Mouse (Mus musculus) intestine, postnatal 0 days (tissue): ENCODE measurements at regions not wholly inside any gene's neighbourhood (a gene's known extent, or its start where the extent isn't known, plus 50 kb on each side); places are given as distances from the start of the nearest gene placed in this dataset.
A peak's percentile ranks its signal among the peaks of the same experiment; 100 is the strongest.

Source experiments
- ATAC-seq: fragments of 200-750 bp; cut with Nextera tagmentation; 2 replicates; pipeline ENCODE4 v1.8.0; 2017; ENCODE audit warnings: mild to moderate bottlenecking, moderate TSS enrichment, moderate library complexity
- H3K27ac ChIP-seq: fragments of 300-500 bp; sonication (generic); 2 replicates; pipeline ENCODE4 v1.5.1; 2014; ENCODE audit warnings: mild to moderate bottlenecking, low read depth, low read length, moderate library complexity
- H3K27me3 ChIP-seq: fragments of 300-500 bp; sonication (generic); replicated peaks from 2 replicates; pipeline ENCODE4 v1.6.1; 2014; ENCODE audit warnings: low read length, mixed read lengths; ENCODE audit not compliant: control insufficient read depth, insufficient read depth
- H3K36me3 ChIP-seq: fragments of 300-500 bp; sonication (generic); 2 replicates; pipeline ENCODE4 v1.6.1; 2014; ENCODE audit warnings: mild to moderate bottlenecking, moderate library complexity; ENCODE audit not compliant: control insufficient read depth, insufficient read depth
- H3K4me1 ChIP-seq: fragments of 300-500 bp; sonication (generic); replicated peaks from 2 replicates; pipeline ENCODE4 v1.6.1; 2014; ENCODE audit warnings: antibody characterized with exemption, low read length, mixed read lengths; ENCODE audit not compliant: control insufficient read depth, insufficient read depth
- H3K4me2 ChIP-seq: fragments of 300-500 bp; sonication (generic); replicated peaks from 2 replicates; pipeline ENCODE4 v1.6.1; 2014; ENCODE audit warnings: low read depth, mild to moderate bottlenecking, moderate library complexity
- H3K4me3 ChIP-seq: fragments of 300-500 bp; sonication (generic); 2 replicates; pipeline ENCODE4 v1.5.1; 2014; ENCODE audit warnings: low read depth, low read length
- H3K9ac ChIP-seq: fragments of 300-500 bp; sonication (generic); 2 replicates; pipeline ENCODE4 v1.6.1; 2014; ENCODE audit warnings: mild to moderate bottlenecking, low read depth, low read length
- H3K9me3 ChIP-seq: fragments of 300-500 bp; sonication (generic); 2 replicates; pipeline ENCODE4 v1.6.1; 2016; ENCODE audit warnings: mixed run types; ENCODE audit not compliant: control insufficient read depth
- CTCF ChIP-seq: sonication (generic); IDR thresholded peaks from 2 replicates; pipeline ENCODE4 v1.5.1; 2016; ENCODE audit warnings: low read depth, mild to moderate bottlenecking, control low read depth, antibody characterized with exemption, moderate library complexity
- WGBS: fragments of 180-500 bp; shearing (Covaris S2); extraction: QIAGEN DNeasy Blood & Tissue Kit; methylation state at CpG from one replicate; pipeline ENCODE4 v1.1.7; 2014; 5-methylcytosine and 5-hydroxymethylcytosine counted together

DNA sequence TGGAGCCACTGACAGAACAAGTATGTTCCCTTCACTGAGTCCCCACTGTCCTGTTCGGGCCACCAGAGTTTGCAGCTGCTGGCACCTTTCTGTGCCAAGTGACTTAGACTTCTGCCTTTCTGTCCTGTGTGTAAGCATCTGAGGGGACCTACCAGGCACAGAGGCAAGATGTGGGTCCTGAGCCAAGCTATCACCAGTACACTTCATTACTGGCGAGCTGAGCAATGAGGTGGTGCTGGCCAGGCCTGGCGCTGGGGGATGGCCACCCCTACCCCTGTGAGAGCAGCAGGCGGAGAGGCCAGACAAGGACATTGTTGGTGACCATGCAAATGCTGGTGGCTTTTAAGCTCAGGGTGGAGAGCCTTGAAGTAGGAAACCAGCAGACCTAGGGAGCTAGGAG lies 87.6 kb upstream of the Mrps6 start:
- WGBS = 87% methylated on average over 4 of the region's 4 CpGs
- H3K9me3 ChIP-seq = no peaks in the 10 kb centered on the region
- no peak overlapping the region for H3K4me3 ChIP-seq
- no peak overlapping the region for H3K4me2 ChIP-seq
- ATAC-seq = no peak
- TF ChIP-seq CTCF = no peak
- H3K4me1 ChIP-seq = 0 out of 2 replicates have a peak, but pooled peaks cover 3% of the 10 kb centered on the region
- no peak overlapping the region for H3K9ac ChIP-seq
- no peak overlapping the region for H3K27ac ChIP-seq
- no peaks in the 10 kb centered on the region for H3K27me3 ChIP-seq
- no peaks in the 10 kb centered on the region for H3K36me3 ChIP-seq

DNA sequence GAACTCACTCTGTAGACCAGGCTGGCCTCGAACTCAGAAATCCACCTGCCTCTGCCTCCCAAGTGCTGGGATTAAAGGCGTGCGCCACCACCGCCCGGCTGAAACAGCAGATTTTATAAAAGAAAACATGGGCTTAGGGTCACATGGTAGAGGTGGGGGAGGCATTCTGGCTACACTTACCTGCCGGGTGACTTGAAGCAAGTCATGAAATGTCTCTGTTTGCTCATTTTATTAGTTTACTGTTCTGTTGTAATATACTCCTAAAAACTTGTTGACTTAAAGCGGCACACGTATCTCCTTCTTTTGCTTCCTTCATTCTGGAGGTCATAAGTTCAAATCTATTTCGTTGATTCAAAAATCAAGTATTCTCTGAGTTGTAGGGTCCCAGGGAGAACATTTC lies 84.9 kb upstream of the Mrps6 start:
- no peaks in the 10 kb centered on the region for H3K36me3 ChIP-seq
- H3K27me3 ChIP-seq = no peaks in the 10 kb centered on the region
- H3K9me3 ChIP-seq = no peaks in the 10 kb centered on the region
- 0 out of 2 replicates have a peak, but pooled peaks cover 3% of the 10 kb centered on the region for H3K4me1 ChIP-seq
- H3K27ac ChIP-seq = no peak overlapping the region
- 36% methylated on average over 9 of the region's 9 CpGs for WGBS
- no peak overlapping the region for H3K4me3 ChIP-seq
- peak; percentile 70 for ATAC-seq
- H3K4me2 ChIP-seq = no peak overlapping the region
- TF ChIP-seq CTCF = no peak
- H3K9ac ChIP-seq = no peak overlapping the region

DNA sequence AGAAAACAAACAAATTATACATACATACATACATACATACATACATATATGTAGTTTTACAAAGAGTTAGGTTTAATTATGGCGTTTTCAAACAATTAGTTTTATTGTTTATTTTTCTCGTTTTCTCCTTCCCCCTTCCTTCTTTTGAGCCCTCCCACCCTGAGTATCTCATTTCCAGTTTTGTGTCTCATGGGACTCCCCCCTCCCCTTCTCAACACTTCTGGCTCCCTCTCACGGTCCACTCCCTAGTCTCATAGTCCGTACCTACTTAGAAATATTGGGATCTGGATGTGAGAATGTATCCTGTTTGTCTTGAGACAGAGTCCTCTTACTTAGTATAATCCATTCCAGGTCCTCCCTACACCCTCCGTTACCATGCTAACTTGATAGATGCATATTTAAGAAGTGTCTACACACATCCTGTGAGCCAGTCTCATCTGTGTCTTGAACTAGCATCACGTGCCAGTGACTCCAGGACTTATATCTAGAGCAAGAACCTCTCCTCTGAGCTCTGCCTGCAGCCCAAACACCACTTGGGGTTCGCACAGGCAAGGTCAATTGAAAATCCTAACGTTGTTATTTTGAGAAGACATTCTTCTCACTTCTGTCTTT lies 81.8 kb upstream of the Mrps6 start:
- H3K36me3 ChIP-seq = no peaks in the 10 kb centered on the region
- H3K27me3 ChIP-seq = no peaks in the 10 kb centered on the region
- H3K9ac ChIP-seq = no peak overlapping the region
- no peak for ATAC-seq
- WGBS = 62% methylated on average over 8 of the region's 8 CpGs
- TF ChIP-seq CTCF = no peak
- H3K9me3 ChIP-seq = no peaks in the 10 kb centered on the region
- no peak overlapping the region for H3K4me2 ChIP-seq
- H3K27ac ChIP-seq = no peak overlapping the region
- H3K4me1 ChIP-seq = no peaks in the 10 kb centered on the region
- H3K4me3 ChIP-seq = no peak overlapping the region

DNA sequence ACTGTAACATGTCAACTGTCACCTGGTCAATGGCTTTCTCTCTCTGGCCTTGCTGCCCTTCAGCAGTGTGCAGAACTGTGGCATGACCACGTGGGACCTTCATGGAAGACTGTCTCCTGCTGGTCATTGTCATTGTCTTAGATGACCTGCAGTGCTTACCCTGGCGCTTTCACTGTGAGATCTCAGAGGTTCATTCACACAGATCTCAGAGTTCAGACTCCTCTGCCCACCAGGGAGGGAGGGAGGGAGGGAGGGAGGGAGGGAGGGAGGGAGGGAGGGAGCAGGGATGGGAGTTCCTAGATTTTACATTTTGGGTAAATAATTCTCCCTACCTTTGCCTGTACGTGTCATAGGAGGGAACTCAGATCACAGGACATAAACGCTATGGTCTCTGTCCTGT lies 79.6 kb upstream of the Mrps6 start:
- Histone ChIP-seq H3K9me3 (no peaks in the 10 kb centered on the region), H3K27ac (no peak overlapping the region), H3K4me1 (no peaks in the 10 kb centered on the region), H3K36me3 (no peaks in the 10 kb centered on the region), H3K27me3 (no peaks in the 10 kb centered on the region), H3K4me3 (no peak overlapping the region), H3K4me2 (no peak overlapping the region), H3K9ac (no peak overlapping the region)
- 26% methylated on average over 4 of the region's 4 CpGs for WGBS
- no peak for ATAC-seq
- TF ChIP-seq CTCF = no peak

DNA sequence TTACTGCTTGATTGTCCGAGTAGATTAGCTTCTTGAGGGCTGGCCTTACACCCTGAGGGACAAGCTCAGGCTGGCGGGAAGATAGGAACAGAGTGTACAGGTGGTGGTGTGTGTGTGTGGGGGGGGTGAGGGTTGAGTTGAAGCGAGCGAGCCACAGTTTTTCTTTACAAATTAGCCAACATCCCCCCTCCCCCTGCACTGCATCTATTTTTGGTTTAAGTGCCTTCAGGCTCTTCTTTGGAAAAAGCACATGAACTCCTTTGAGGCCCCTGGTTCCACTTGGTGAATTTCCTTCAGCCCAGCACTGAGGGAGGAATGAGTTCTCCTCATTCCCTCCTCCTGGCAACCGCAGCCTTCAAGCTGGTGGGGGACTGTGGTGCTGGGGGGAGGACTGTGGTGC lies 79.2 kb upstream of the Mrps6 start:
- no peak overlapping the region for H3K4me3 ChIP-seq
- no peak for TF ChIP-seq CTCF
- H3K36me3 ChIP-seq = no peaks in the 10 kb centered on the region
- no peaks in the 10 kb centered on the region for H3K4me1 ChIP-seq
- no peak overlapping the region for H3K4me2 ChIP-seq
- H3K27me3 ChIP-seq = no peaks in the 10 kb centered on the region
- H3K9me3 ChIP-seq = no peaks in the 10 kb centered on the region
- no peak overlapping the region for H3K27ac ChIP-seq
- no peak for ATAC-seq
- no peak overlapping the region for H3K9ac ChIP-seq
- 39% methylated on average over 5 of the region's 5 CpGs for WGBS

DNA sequence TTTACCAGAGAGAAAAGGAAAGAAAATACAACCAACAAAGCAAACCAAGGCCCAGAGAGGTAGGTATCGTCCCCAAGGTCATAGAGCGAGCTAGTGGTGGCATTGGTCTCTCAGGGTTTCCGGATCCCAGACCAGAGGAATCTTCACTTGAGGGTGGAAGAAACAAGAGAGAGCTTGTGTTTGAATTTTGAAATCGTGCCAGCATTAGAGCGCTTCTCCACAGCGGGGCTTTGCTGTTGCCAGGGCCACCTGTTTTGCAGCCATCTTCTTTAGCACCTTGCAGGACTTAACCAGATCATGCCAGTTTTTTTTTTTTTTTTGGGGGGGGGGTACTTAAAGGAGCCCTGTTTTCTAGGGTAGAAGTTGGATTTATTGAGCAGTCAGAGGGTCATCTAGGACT lies 77.6 kb upstream of the Mrps6 start:
- no peak overlapping the region for H3K9ac ChIP-seq
- ATAC-seq = no peak
- WGBS = 82% methylated on average over 6 of the region's 6 CpGs
- H3K4me1 ChIP-seq = no peaks in the 10 kb centered on the region
- TF ChIP-seq CTCF = no peak
- H3K36me3 ChIP-seq = no peaks in the 10 kb centered on the region
- H3K27me3 ChIP-seq = no peaks in the 10 kb centered on the region
- H3K27ac ChIP-seq = no peak overlapping the region
- H3K4me3 ChIP-seq = no peak overlapping the region
- no peak overlapping the region for H3K4me2 ChIP-seq
- no peaks in the 10 kb centered on the region for H3K9me3 ChIP-seq

DNA sequence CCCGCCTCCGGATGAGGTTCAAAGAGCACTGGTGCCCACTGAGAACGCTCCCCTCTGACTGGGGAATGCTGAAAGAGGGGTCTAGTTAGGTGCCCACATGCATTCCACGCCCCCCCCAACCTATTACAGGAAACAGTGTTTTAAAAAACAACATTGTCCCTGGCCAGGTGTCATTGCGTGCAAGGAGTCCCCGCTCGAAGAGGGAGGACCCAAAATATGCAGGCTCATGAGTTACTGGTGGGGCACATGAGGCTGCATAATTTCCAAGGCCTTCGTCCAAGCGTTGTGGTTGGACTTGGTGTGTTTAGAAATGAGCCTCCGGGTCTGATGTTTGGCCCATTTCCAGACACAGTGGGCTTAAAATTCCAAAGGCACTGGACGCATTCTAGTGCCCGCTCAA lies 72.9 kb upstream of the Mrps6 start:
- 90% methylated on average over 12 of the region's 12 CpGs for WGBS
- no peak overlapping the region for H3K27ac ChIP-seq

More for the DNA sequence above, 72.9 kb upstream of the Mrps6 start:
- no peaks in the 10 kb centered on the region for H3K4me1 ChIP-seq
- H3K9ac ChIP-seq = no peak overlapping the region
- no peak overlapping the region for H3K4me2 ChIP-seq
- H3K4me3 ChIP-seq = no peak overlapping the region
- ATAC-seq = no peak
- TF ChIP-seq CTCF = no peak
- no peaks in the 10 kb centered on the region for H3K27me3 ChIP-seq
- H3K9me3 ChIP-seq = no peaks in the 10 kb centered on the region
- no peaks in the 10 kb centered on the region for H3K36me3 ChIP-seq
